Mouse (Mus musculus) testis, adult 2 months (tissue): ENCODE measurements at regions not wholly inside any gene's neighbourhood (a gene's known extent, or its start where the extent isn't known, plus 50 kb on each side); places are given as distances from the start of the nearest gene placed in this dataset.
"Not testable (repeated sequence)": the region's sequence is repeated elsewhere in the genome, so short reads cannot be mapped to it uniquely, and the experiment has no call there.

Source experiments
- H3K27ac ChIP-seq: fragments of 200-500 bp; 2 replicates; pipeline ENCODE4 v1.5.1; 2012; ENCODE audit warnings: low read depth, low read length; ENCODE audit not compliant: control insufficient read depth, insufficient read depth
- H3K27me3 ChIP-seq: fragments of 200-500 bp; 2 replicates; pipeline ENCODE4 v1.6.1; 2012; ENCODE audit warnings: mild to moderate bottlenecking, low read length, moderate library complexity; ENCODE audit not compliant: control insufficient read depth, insufficient read depth
- H3K36me3 ChIP-seq: fragments of 200-500 bp; 2 replicates; pipeline ENCODE4 v1.6.1; 2012; ENCODE audit warnings: mild to moderate bottlenecking, low read length; ENCODE audit not compliant: control insufficient read depth, insufficient read depth
- H3K4me1 ChIP-seq: fragments of 200-500 bp; 2 replicates; pipeline ENCODE4 v1.6.1; 2012; ENCODE audit warnings: low read length; ENCODE audit not compliant: control insufficient read depth, insufficient read depth
- H3K4me3 ChIP-seq: fragments of 200-500 bp; 2 replicates; pipeline ENCODE4 v1.5.1; 2012; ENCODE audit warnings: low read depth, mild to moderate bottlenecking, low read length, moderate library complexity, mixed read lengths; ENCODE audit not compliant: control insufficient read depth
- CTCF ChIP-seq: fragments of 200-500 bp; IDR thresholded peaks from 2 replicates; pipeline ENCODE4 v1.5.1; 2012; ENCODE audit warnings: low read depth, mild to moderate bottlenecking, inconsistent platforms, low read length, moderate library complexity; ENCODE audit not compliant: control insufficient read depth, insufficient read depth, insufficient replicate concordance
- POLR2A ChIP-seq: fragments of 200-500 bp; IDR thresholded peaks from 2 replicates; pipeline ENCODE4 v1.6.1; 2012; ENCODE audit warnings: low read depth, mild to moderate bottlenecking, inconsistent platforms, low read length, moderate library complexity; ENCODE audit not compliant: control insufficient read depth

GRCm38 (mm10) chr4:143055371-143055770 lies 157.4 kb downstream of the Prdm2 start:
- H3K36me3 ChIP-seq, result no peaks in the 10 kb centered on the region
- no peaks in the 10 kb centered on the region for H3K4me1 ChIP-seq
- no peak overlapping the region for H3K4me3 ChIP-seq
- no peaks in the 10 kb centered on the region for H3K27me3 ChIP-seq
- no peak for TF ChIP-seq CTCF
- no peak for TF ChIP-seq POLR2A
- no peak overlapping the region for H3K27ac ChIP-seq

GRCm38 (mm10) chr4:143053029-143053428 lies 159.8 kb downstream of the Prdm2 start:
- no peaks in the 10 kb centered on the region for H3K36me3 ChIP-seq
- no peaks in the 10 kb centered on the region for H3K27me3 ChIP-seq
- H3K4me1 ChIP-seq, result no peaks in the 10 kb centered on the region
- TF ChIP-seq CTCF (no peak), POLR2A (no peak)
- no peak overlapping the region for H3K27ac ChIP-seq
- H3K4me3 ChIP-seq, result no peak overlapping the region

- no peak for TF ChIP-seq CTCF
- no peak for TF ChIP-seq POLR2A
- no peak overlapping the region for H3K27ac ChIP-seq
- H3K27me3 ChIP-seq, result no peaks in the 10 kb centered on the region
- no peak overlapping the region for H3K4me3 ChIP-seq
- H3K4me1 ChIP-seq, result no peaks in the 10 kb centered on the region
- no peaks in the 10 kb centered on the region for H3K36me3 ChIP-seq
Observed at GRCm38 (mm10) chr4:143051205-143051604, 161.6 kb downstream of the Prdm2 start.

GRCm38 (mm10) chr4:143045245-143045644 lies 167.6 kb downstream of the Prdm2 start:
- H3K4me3 ChIP-seq, result no peak overlapping the region
- no peaks in the 10 kb centered on the region for H3K27me3 ChIP-seq
- no peak overlapping the region for H3K27ac ChIP-seq
- no peaks in the 10 kb centered on the region for H3K36me3 ChIP-seq
- no peaks in the 10 kb centered on the region for H3K4me1 ChIP-seq
- TF ChIP-seq CTCF (no peak), POLR2A (no peak)

GRCm38 (mm10) chr4:143042806-143043205 lies 170.0 kb downstream of the Prdm2 start:
- Histone ChIP-seq H3K27ac (no peak overlapping the region), H3K4me1 (no peaks in the 10 kb centered on the region), H3K4me3 (no peak overlapping the region), H3K27me3 (no peaks in the 10 kb centered on the region), H3K36me3 (no peaks in the 10 kb centered on the region)
- no peak for TF ChIP-seq CTCF
- no peak for TF ChIP-seq POLR2A

- Histone ChIP-seq H3K27me3 (no peaks in the 10 kb centered on the region), H3K4me3 (no peak overlapping the region), H3K4me1 (no peaks in the 10 kb centered on the region), H3K36me3 (no peaks in the 10 kb centered on the region), H3K27ac (no peak overlapping the region)
- TF ChIP-seq POLR2A, result no peak
- TF ChIP-seq CTCF, result no peak
Observed at GRCm38 (mm10) chr4:143038626-143039025, 174.2 kb downstream of the Prdm2 start.

- Histone ChIP-seq H3K36me3 (no peaks in the 10 kb centered on the region), H3K27me3 (no peaks in the 10 kb centered on the region), H3K4me1 (no peaks in the 10 kb centered on the region), H3K4me3 (no peak overlapping the region), H3K27ac (no peak overlapping the region)
- no peak for TF ChIP-seq POLR2A
- no peak for TF ChIP-seq CTCF
Observed at GRCm38 (mm10) chr4:143036704-143037103, 176.1 kb downstream of the Prdm2 start.

- H3K27ac ChIP-seq, H3K36me3 ChIP-seq, H3K4me1 ChIP-seq, H3K4me3 ChIP-seq, H3K27me3 ChIP-seq: not testable (repeated sequence)
Observed at GRCm38 (mm10) chr4:143035089-143035488, 177.7 kb downstream of the Prdm2 start.

- H3K4me1 ChIP-seq, result not testable (repeated sequence)
Observed at GRCm38 (mm10) chr4:143034324-143034723, 178.5 kb downstream of the Prdm2 start.

More at GRCm38 (mm10) chr4:143034324-143034723, 178.5 kb downstream of the Prdm2 start:
- H3K36me3 ChIP-seq, H3K4me3 ChIP-seq, H3K27me3 ChIP-seq, H3K27ac ChIP-seq: not testable (repeated sequence)
